Mouse (Mus musculus) forebrain, embryonic 11.5 days (tissue): ENCODE measurements around the gene Ppfia4. TPM values are rescaled to one million over a fixed set of nuclear protein-coding genes. Genes with fewer than 3 reads are reported as not detected.

Experiments used
- ATAC-seq: fragments of 200-750 bp; cut with Nextera tagmentation; replicated peaks from 2 replicates; pipeline ENCODE4 v1.8.0; 2017; ENCODE audit warnings: moderate TSS enrichment; ENCODE audit not compliant: low FRiP score
- DNase-seq: peaks from one replicate; pipeline ENCODE4 v3.0.0-alpha.2; 2017; ENCODE audit warnings: low spot score
- H3K27ac ChIP-seq: fragments of 300-500 bp; sonication (generic); 2 replicates; pipeline ENCODE4 v1.5.1; 2014; ENCODE audit warnings: low read depth, low read length
- H3K27me3 ChIP-seq: fragments of 300-500 bp; sonication (generic); 2 replicates; pipeline ENCODE4 v1.6.1; 2014; ENCODE audit warnings: mild to moderate bottlenecking, low read length, mixed read lengths; ENCODE audit not compliant: control insufficient read depth, insufficient read depth
- H3K36me3 ChIP-seq: fragments of 300-500 bp; sonication (generic); 2 replicates; pipeline ENCODE4 v1.6.1; 2014; ENCODE audit warnings: mild to moderate bottlenecking, low read length, moderate library complexity, mixed read lengths; ENCODE audit not compliant: control insufficient read depth, insufficient read depth
- H3K4me1 ChIP-seq: fragments of 300-500 bp; sonication (generic); replicated peaks from 2 replicates; pipeline ENCODE4 v1.6.1; 2014; ENCODE audit warnings: low read length, mixed read lengths; ENCODE audit not compliant: control insufficient read depth, insufficient read depth
- H3K4me2 ChIP-seq: fragments of 300-500 bp; sonication (generic); 2 replicates; pipeline ENCODE4 v1.6.1; 2014; ENCODE audit warnings: low read depth, mild to moderate bottlenecking, low read length, moderate library complexity, mixed read lengths; ENCODE audit not compliant: severe bottlenecking
- H3K4me3 ChIP-seq: fragments of 300-500 bp; sonication (generic); 2 replicates; pipeline ENCODE4 v1.5.1; 2014; ENCODE audit warnings: low read depth, low read length
- H3K9ac ChIP-seq: fragments of 300-500 bp; sonication (generic); 2 replicates; pipeline ENCODE4 v1.6.1; 2014; ENCODE audit warnings: low read length
- H3K9me3 ChIP-seq: fragments of 300-500 bp; sonication (generic); 2 replicates; pipeline ENCODE4 v1.6.1; 2016; ENCODE audit warnings: low read length, mixed read lengths; ENCODE audit not compliant: control insufficient read depth
- WGBS: fragments of 180-500 bp; shearing (Covaris S2); extraction: QIAGEN DNeasy Blood & Tissue Kit; methylation state at CpG from one replicate; pipeline ENCODE4 v1.1.7; 2014; 5-methylcytosine and 5-hydroxymethylcytosine counted together
- polyA plus RNA-seq: library from polyadenylated mRNA; unstranded; fragments of >200 nt; fragmentation: Nextera tagmentation; extraction: Ambion mirVana; gene quantifications from 2 replicates; pipeline ENCODE4 v1.2.1, GENCODE M21; 2014

Gene Ppfia4
- polyA plus RNA-seq, 1 experiment from 2014 or later = 2.5 TPM

DNA sequence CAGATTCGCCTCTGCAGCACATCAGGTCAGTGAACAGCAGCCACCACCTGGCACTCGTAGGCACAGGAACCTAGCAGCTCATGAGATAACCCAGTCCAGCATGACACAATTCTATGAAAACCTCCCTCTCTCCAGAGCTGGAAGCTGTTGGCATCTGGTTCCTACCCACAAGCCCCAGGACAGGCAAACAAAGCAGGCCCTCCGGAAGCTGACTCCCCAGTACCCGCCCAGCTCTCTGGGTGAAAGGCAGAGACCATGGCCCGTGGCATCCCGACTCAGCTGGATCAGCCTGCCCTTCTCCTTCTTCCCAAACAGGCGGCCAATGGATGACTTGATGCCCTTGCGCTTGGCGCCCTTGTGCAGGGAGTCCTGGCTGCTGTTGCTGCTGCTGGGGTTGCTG lies 16.4 kb downstream of the Ppfia4 start:
- ATAC-seq (no peak), DNase-seq (no peak)
- no peaks in the 10 kb centered on the region for H3K9me3 ChIP-seq
- H3K4me2 ChIP-seq = no peak overlapping the region
- H3K4me1 ChIP-seq = peaks cover 5% of the 10 kb centered on the region
- no peak overlapping the region for H3K9ac ChIP-seq
- no peaks in the 10 kb centered on the region for H3K27me3 ChIP-seq
- H3K4me3 ChIP-seq = no peak overlapping the region
- H3K36me3 ChIP-seq = no peaks in the 10 kb centered on the region
- no peak overlapping the region for H3K27ac ChIP-seq
- WGBS = 86% methylated on average over 9 of the region's 9 CpGs

- H3K4me2 ChIP-seq = no peak overlapping the region
- H3K36me3 ChIP-seq = no peaks in the 10 kb centered on the region
- ATAC-seq (no peak), DNase-seq (no peak)
- H3K4me3 ChIP-seq = no peak overlapping the region
- H3K27ac ChIP-seq = no peak overlapping the region
- no peaks in the 10 kb centered on the region for H3K9me3 ChIP-seq
- no peaks in the 10 kb centered on the region for H3K27me3 ChIP-seq
- no peak overlapping the region for H3K9ac ChIP-seq
- WGBS = 84% methylated on average over 5 of the region's 5 CpGs
- H3K4me1 ChIP-seq = no peaks in the 10 kb centered on the region
Measured at GRCm38 (mm10) chr1:134315181-134315580, 17.5 kb downstream of the Ppfia4 start.

GRCm38 (mm10) chr1:134311760-134312159 lies 21.0 kb downstream of the Ppfia4 start:
- Histone ChIP-seq H3K4me2 (no peak overlapping the region), H3K27me3 (no peaks in the 10 kb centered on the region), H3K9ac (no peak overlapping the region), H3K36me3 (no peaks in the 10 kb centered on the region), H3K9me3 (no peaks in the 10 kb centered on the region), H3K4me3 (no peak overlapping the region), H3K27ac (no peak overlapping the region), H3K4me1 (no peaks in the 10 kb centered on the region)
- ATAC-seq (no peak), DNase-seq (no peak)
- 91% methylated on average over 7 of the region's 7 CpGs for WGBS

GRCm38 (mm10) chr1:134310729-134311128 lies 22.0 kb downstream of the Ppfia4 start:
- DNase-seq = no peak
- Histone ChIP-seq H3K36me3 (no peaks in the 10 kb centered on the region), H3K27ac (no peak overlapping the region), H3K4me2 (no peak overlapping the region), H3K9ac (no peak overlapping the region), H3K4me1 (no peaks in the 10 kb centered on the region), H3K9me3 (no peaks in the 10 kb centered on the region), H3K27me3 (no peaks in the 10 kb centered on the region), H3K4me3 (no peak overlapping the region)
- WGBS = 95% methylated on average over 3 of the region's 3 CpGs
- no peak for ATAC-seq

DNA sequence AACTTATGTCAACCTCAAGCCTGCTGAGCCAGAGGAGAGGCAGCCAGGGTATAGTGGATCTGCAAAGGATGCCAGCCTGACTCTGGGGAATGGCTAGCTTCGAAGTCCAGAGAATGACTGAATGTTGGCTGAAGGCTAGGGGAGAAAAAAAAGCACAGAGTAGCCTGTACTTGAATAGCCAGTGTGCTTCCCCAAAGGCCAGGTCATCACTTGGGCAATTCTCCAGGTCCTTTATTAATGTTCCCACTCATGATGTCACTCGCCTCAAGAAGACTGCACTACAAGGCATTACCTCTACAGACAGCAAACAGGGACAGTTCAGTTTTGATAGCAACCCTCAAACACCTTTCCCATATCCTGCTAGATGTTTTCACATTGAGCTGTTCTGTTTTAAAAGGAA lies 22.4 kb downstream of the Ppfia4 start:
- Histone ChIP-seq H3K36me3 (no peaks in the 10 kb centered on the region), H3K27me3 (no peaks in the 10 kb centered on the region), H3K9ac (no peak overlapping the region), H3K4me1 (no peaks in the 10 kb centered on the region), H3K4me2 (no peak overlapping the region), H3K27ac (no peak overlapping the region), H3K9me3 (no peaks in the 10 kb centered on the region), H3K4me3 (no peak overlapping the region)
- 85% methylated on average over 2 of the region's 2 CpGs for WGBS
- DNase-seq (no peak), ATAC-seq (no peak)

- H3K9ac ChIP-seq = no peak overlapping the region
- no peak for DNase-seq
- ATAC-seq = no peak
- H3K27me3 ChIP-seq = no peaks in the 10 kb centered on the region
- no peaks in the 10 kb centered on the region for H3K36me3 ChIP-seq
- H3K9me3 ChIP-seq = no peaks in the 10 kb centered on the region
- peaks cover 4% of the 10 kb centered on the region for H3K4me1 ChIP-seq
- 66% methylated on average over 10 of the region's 10 CpGs for WGBS
- no peak overlapping the region for H3K4me3 ChIP-seq
- no peak overlapping the region for H3K27ac ChIP-seq
- no peak overlapping the region for H3K4me2 ChIP-seq
Measured at GRCm38 (mm10) chr1:134307409-134307808, 25.3 kb downstream of the Ppfia4 start.

DNA sequence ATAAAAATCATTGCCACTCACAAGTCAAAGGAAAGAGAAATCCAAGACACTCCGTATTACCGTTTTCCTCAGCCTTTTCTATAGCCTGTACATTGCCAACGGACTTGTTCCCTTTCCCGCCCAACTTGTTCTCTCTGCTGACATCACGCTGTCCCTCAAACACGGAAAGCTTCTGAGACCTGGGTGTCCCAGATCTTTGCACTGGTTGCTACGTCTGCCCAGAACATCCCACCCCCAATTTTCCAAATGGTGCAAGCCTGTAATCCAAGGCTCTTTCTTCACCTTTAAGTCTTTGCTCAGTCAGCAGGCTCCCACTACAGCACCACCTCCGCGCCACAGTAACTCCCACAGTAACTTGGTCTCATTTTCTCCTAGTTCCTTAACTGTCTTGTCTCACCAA lies 27.8 kb downstream of the Ppfia4 start:
- no peaks in the 10 kb centered on the region for H3K36me3 ChIP-seq
- WGBS = 96% methylated on average over 9 of the region's 9 CpGs
- ATAC-seq = no peak

DNA sequence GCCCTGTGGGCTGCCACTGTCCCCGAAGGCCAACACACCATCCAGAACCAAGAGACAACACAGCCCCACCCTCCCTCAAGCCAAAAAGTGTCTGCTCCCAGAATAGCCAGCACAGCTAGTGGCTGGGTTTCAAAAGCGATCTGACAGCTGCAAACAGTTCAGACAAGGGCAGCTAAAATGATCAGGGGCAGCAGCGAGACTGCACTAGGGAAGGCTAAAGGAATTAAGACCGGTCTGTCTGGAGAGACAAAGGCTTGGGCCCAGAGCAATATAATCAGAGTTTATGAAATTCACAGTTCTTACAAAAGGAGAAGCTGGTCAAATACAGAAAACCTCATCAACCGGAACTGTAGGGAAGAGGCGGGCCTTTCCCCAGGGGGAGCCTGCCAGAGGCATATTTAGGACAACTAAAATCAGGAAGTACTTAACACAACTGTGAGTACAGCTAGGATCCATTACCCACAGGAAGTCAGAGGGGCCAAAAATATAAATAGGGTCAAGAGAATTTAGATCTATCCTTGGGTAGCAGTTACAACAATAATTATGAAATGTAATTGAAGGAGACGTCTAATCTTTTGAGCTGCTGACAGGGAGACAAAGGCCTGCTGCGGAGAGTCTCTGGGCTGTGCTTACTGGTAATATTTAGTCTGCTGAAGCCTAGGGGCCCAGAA lies 30.0 kb downstream of the Ppfia4 start:
- ATAC-seq (no peak), DNase-seq (no peak)
- WGBS = 37% methylated on average over 8 of the region's 8 CpGs
- H3K4me1 ChIP-seq = peaks cover 10% of the 10 kb centered on the region
- H3K4me2 ChIP-seq = no peak overlapping the region
- peaks cover 22% of the 10 kb centered on the region; the same call in 1 of the 2 replicates for H3K27me3 ChIP-seq
- H3K27ac ChIP-seq = peak overlapping the region; percentile 41; the same call in 1 of the 2 replicates
- no peaks in the 10 kb centered on the region for H3K9me3 ChIP-seq
- no peak overlapping the region for H3K4me3 ChIP-seq
- H3K9ac ChIP-seq = peak overlapping the region; percentile 12; the same call in 1 of the 2 replicates
- H3K36me3 ChIP-seq = no peaks in the 10 kb centered on the region

More for the DNA sequence above, 27.8 kb downstream of the Ppfia4 start:
- H3K9ac ChIP-seq = no peak overlapping the region
- no peak overlapping the region for H3K4me3 ChIP-seq
- H3K27me3 ChIP-seq = peaks cover 2% of the 10 kb centered on the region; the same call in 1 of the 2 replicates
- H3K4me2 ChIP-seq = no peak overlapping the region
- no peak for DNase-seq
- peaks cover 4% of the 10 kb centered on the region for H3K4me1 ChIP-seq
- no peak overlapping the region for H3K27ac ChIP-seq
- no peaks in the 10 kb centered on the region for H3K9me3 ChIP-seq
